In the genomic region with DNA sequence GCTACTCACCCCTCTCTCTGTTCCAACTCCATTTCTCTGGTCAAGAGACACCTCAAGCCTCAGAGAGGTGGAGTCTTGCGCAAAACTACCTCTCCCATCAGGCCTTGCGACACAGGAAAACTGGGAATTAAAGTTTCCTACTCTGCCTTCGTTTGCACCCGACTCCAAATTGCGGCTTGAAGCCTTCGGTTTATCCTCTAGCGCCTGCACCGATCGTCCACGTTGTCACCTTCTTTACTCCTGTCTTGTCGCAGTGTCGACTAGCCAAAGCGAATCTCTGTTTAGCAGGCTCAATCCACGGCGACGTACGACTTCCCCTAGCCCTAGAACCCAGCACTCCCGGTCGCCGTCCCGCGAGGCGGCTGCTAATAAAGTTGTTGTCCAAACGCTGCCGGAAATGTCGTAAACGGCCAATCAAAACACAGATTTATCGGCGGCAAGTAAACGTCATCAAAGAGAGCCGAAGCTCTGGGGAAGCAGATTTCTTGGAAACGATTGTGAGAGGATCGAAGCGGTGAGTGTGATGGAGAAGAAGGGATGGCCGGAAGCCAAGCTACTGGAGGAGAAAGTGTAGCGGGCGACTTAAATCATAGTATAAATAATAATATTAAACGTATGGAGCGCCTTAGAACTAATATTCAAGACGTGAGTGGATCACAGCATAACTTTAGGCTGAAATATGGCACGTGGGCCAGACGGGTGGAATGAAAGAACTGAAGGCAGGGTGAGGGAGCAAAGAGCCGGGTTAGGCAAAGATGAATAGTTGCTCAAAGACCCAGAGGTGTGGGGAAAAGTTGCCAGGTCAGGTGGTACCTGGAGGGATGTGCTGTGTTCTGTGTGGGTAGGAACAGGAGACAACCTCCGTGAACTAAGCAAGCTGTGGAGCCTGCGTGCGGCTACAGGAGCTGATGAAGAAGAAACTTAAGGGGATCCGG, we compare ENCODE assay signal across 1 mouse cellular context.
TF ChIP-seq lines count a peak whose summit lies in the region.

TSS of gene Tfpt (minus strand) at position 387 of the 935 bp plus-strand sequence.
TSS of gene Prpf31 (plus strand) at position 443 of the 935 bp plus-strand sequence.

TF ChIP-seq in CH12.LX, 34 proteins besides CTCF, POLR2A, EP300 and RAD21:
- TF ChIP-seq SIN3A (IDR thresholded peaks at IDR 0.05; ENCODE audit: low read length) (peak; percentile 99), NELFE (IDR thresholded peaks at IDR 0.05; ENCODE audit: low read depth, low read length) (peak; percentile 75), TBP (conservative IDR thresholded peaks at IDR 0.05; ENCODE audit: low read depth, low read length) (peak; percentile 76; the same call in 1 of the 2 replicates), ELF1 (IDR thresholded peaks at IDR 0.05; ENCODE audit: low read depth, low read length) (peak; percentile 90), SMC3 (IDR thresholded peaks at IDR 0.05; ENCODE audit: low read depth, low read length) (no peak), ZC3H11A (IDR thresholded peaks at IDR 0.05; ENCODE audit: low read depth, low read length) (no peak), POLR2AphosphoS2 (IDR thresholded peaks at IDR 0.05; ENCODE audit: low read depth, low read length) (no peak), BHLHE40 (IDR thresholded peaks at IDR 0.05; ENCODE audit: low read depth, low read length) (no peak), ZKSCAN1 (IDR thresholded peaks at IDR 0.05; ENCODE audit: borderline replicate concordance, low read depth, low read length) (no peak), CHD2 (IDR thresholded peaks at IDR 0.05; ENCODE audit: low read length) (peak; percentile 86), CHD1 (IDR thresholded peaks at IDR 0.05; ENCODE audit: low read depth, low read length) (no peak), IRF4 (IDR thresholded peaks at IDR 0.05; ENCODE audit: low read depth, low read length) (peak; percentile 77), USF2 (conservative IDR thresholded peaks at IDR 0.05; ENCODE audit: low read depth, low read length) (no peak), JUND (conservative IDR thresholded peaks at IDR 0.05; ENCODE audit: low read depth, low read length) (peak; percentile 25; the same call in 1 of the 2 replicates), UBTF (IDR thresholded peaks at IDR 0.05; ENCODE audit: low read depth, low read length) (no peak), USF1 (IDR thresholded peaks at IDR 0.05; ENCODE audit: low read depth, low read length) (no peak), MAZ (IDR thresholded peaks at IDR 0.05; ENCODE audit: low read depth, low read length) (no peak), HCFC1 (IDR thresholded peaks at IDR 0.05; ENCODE audit: low read depth, low read length) (peak; percentile 96), E2F4 (IDR thresholded peaks at IDR 0.05; ENCODE audit: insufficient replicate concordance, low read depth, low read length) (peak; percentile 88; the same call in 1 of the 2 replicates), ZNF384 (IDR thresholded peaks at IDR 0.05; ENCODE audit: low read depth, low read length) (no peak), TCF12 (IDR thresholded peaks at IDR 0.05; ENCODE audit: low read depth, low read length) (0 out of 2 replicates have a peak, but pooled peaks have one; percentile 68), JUN (IDR thresholded peaks at IDR 0.05; ENCODE audit: insufficient read depth, low read depth, low read length) (no peak; the same call in 1 of the 2 replicates), ZMIZ1 (IDR thresholded peaks at IDR 0.05; ENCODE audit: low read depth, low read length) (peak; percentile 32; the same call in 1 of the 2 replicates), MAFK (IDR thresholded peaks at IDR 0.05; ENCODE audit: insufficient replicate concordance, low read length) (no peak), NRF1 (IDR thresholded peaks at IDR 0.05; ENCODE audit: low read depth, low read length) (0 out of 2 replicates have a peak, but pooled peaks have one; percentile 19), RCOR1 (conservative IDR thresholded peaks at IDR 0.05; ENCODE audit: low read depth, low read length) (no peak), PAX5 (IDR thresholded peaks at IDR 0.05; ENCODE audit: low read length) (no peak), MXI1 (IDR thresholded peaks at IDR 0.05; ENCODE audit: low read depth, low read length) (peak; percentile 87), MAX (IDR thresholded peaks at IDR 0.05; ENCODE audit: low read length) (peak; percentile 58), KAT2A (IDR thresholded peaks at IDR 0.05; ENCODE audit: insufficient replicate concordance, low read length) (peak; percentile 94; the same call in 1 of the 2 replicates), MYC (IDR thresholded peaks at IDR 0.05; ENCODE audit: low read depth, low read length) (peak; percentile 67), GABPA (IDR thresholded peaks at IDR 0.05; ENCODE audit: insufficient replicate concordance, low read depth, low read length) (peak; percentile 37; the same call in 1 of the 2 replicates), ETS1 (conservative IDR thresholded peaks at IDR 0.05; ENCODE audit: low read depth, low read length) (0 out of 2 replicates have a peak, but pooled peaks have one; percentile 14), MEF2A (IDR thresholded peaks at IDR 0.05; ENCODE audit: borderline replicate concordance, low read depth, low read length) (peak; percentile 37; the same call in 1 of the 2 replicates)
